Mouse (Mus musculus) small intestine, adult 2 months (tissue): ENCODE data around the gene Btn2a2. TPM values are rescaled to one million over a fixed set of nuclear protein-coding genes. Genes with fewer than 3 reads are reported as not detected.

Experiments
- H3K27ac ChIP-seq: fragments of 200-500 bp; 2 replicates; pipeline ENCODE4 v1.5.1; 2012; ENCODE audit warnings: low read depth, low read length, control low read depth, inconsistent platforms; ENCODE audit not compliant: insufficient read depth
- H3K27me3 ChIP-seq: fragments of 200-500 bp; 2 replicates; pipeline ENCODE4 v1.6.1; 2012; ENCODE audit warnings: mild to moderate bottlenecking, moderate library complexity, low read length, inconsistent platforms; ENCODE audit not compliant: control insufficient read depth, insufficient read depth
- H3K36me3 ChIP-seq: fragments of 200-500 bp; 2 replicates; pipeline ENCODE4 v1.6.1; 2012; ENCODE audit warnings: mild to moderate bottlenecking, low read length, control low read depth, inconsistent platforms; ENCODE audit not compliant: control insufficient read depth, insufficient read depth
- H3K4me1 ChIP-seq: fragments of 200-500 bp; 2 replicates; pipeline ENCODE4 v1.6.1; 2012; ENCODE audit warnings: low read length, inconsistent platforms, mixed read lengths; ENCODE audit not compliant: control insufficient read depth, insufficient read depth, insufficient read length
- H3K4me3 ChIP-seq: fragments of 200-500 bp; 2 replicates; pipeline ENCODE4 v1.5.1; 2012; ENCODE audit warnings: low read depth, mild to moderate bottlenecking, control low read depth, inconsistent platforms, low read length, moderate library complexity
- CTCF ChIP-seq: fragments of 200-500 bp; IDR thresholded peaks from 2 replicates; pipeline ENCODE4 v1.5.1; 2012; ENCODE audit warnings: low read depth, mild to moderate bottlenecking, control low read depth, inconsistent platforms, low read length, moderate library complexity, mixed read lengths; ENCODE audit not compliant: insufficient replicate concordance, insufficient read length; ENCODE audit errors: extremely low read depth
- POLR2A ChIP-seq: fragments of 200-500 bp; IDR thresholded peaks from 2 replicates; pipeline ENCODE4 v1.6.1; 2012; ENCODE audit warnings: low read depth, mild to moderate bottlenecking, control low read depth, inconsistent platforms, low read length, moderate library complexity
- WGBS: fragments of 180-500 bp; shearing (Covaris S2); methylation state at CpG from one replicate; pipeline ENCODE4 v1.1.7; 2018; 5-methylcytosine and 5-hydroxymethylcytosine counted together
- polyA plus RNA-seq: library from polyadenylated mRNA; depleted of rRNA; stranded (reverse); fragments of >200 nt; gene quantifications from 2 replicates; pipeline ENCODE4 v1.2.3, GENCODE M21; 2012

Gene Btn2a2
- polyA plus RNA-seq, 1 experiment, result not detected

DNA sequence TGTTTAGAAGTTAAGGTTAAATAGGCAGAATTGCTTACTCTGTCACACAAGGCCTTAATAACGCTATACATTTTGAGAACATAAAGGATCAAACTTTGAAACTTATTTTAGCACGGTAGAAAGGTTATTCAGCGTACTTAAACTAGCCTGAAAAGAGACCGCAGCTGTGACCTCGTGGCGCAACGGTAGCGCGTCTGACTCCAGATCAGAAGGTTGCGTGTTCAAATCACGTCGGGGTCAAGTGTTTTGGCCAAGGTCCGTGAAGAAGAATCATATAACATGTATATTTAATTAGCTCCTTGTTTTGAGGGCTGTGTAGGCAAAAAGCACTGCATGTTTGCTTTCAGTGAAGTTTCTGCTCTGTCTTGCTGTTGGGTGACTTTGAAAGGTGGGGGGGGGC, 17.7 kb upstream of the Btn2a2 start:
- peaks cover 2% of the 10 kb centered on the region; the same call in 1 of the 2 replicates for H3K4me1 ChIP-seq
- no peak overlapping the region for H3K27ac ChIP-seq
- H3K4me3 ChIP-seq, result no peak overlapping the region
- no peaks in the 10 kb centered on the region for H3K27me3 ChIP-seq
- 46% methylated on average over 13 of the region's 13 CpGs for whole genome bisulfite sequencing
- TF ChIP-seq POLR2A, result no peak
- no peak for TF ChIP-seq CTCF
- H3K36me3 ChIP-seq, result no peaks in the 10 kb centered on the region

DNA sequence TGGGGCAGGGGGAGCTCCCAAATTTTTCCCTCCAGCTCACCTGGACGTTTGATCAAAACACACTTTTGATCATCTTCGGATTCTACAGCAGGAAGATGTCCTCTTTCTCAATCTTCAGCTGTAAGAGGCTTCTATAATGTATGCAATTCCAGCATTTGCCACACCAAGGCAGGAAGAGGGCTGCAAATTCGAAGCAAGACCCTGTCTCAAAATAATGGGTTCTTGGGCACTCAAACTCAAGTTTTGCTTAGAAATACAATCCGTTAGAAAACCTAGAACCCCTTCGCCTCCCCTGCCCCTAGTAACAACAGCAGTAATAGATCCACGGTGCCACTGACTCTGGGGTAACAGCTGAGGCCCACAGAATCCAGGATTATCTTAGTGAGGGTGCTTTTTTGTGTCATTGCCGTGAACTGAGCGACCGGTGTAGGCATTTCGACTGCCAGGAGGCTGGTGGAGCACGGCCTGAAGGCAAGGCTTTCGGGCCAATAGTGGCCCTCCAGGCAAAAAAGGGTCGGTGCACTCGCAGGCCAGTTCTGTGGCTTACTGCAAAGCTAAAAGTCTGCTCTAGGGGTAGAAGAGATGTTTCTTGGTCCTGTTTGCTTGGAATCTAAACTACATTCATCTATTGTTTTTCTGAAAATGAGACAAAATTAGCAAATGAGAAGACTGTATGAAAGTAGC, 17.1 kb upstream of the Btn2a2 start:
- H3K27ac ChIP-seq, result no peak overlapping the region
- H3K4me3 ChIP-seq, result no peak overlapping the region
- no peak for TF ChIP-seq CTCF
- no peak for TF ChIP-seq POLR2A
- peaks cover 2% of the 10 kb centered on the region; the same call in 1 of the 2 replicates for H3K4me1 ChIP-seq
- 69% methylated on average over 14 of the region's 14 CpGs for WGBS
- no peaks in the 10 kb centered on the region for H3K36me3 ChIP-seq
- no peaks in the 10 kb centered on the region for H3K27me3 ChIP-seq

DNA sequence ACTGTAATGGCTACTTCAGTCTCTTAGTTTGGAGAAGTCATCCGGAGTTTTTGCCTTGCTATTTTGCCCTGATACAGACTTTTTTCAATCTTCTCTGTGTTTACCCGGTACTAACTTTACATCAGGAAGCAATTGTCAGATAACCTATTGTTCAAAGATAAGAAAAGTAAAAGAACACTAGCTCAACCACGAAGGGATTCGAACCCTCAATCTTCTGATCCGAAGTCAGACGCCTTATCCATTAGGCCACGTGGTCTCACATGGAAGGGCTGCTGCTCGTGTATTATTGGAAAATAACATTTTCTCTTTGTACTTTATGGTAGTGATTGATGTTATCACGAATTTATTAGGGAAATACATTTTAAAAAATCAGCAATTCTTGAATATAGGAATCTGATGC, 15.1 kb upstream of the Btn2a2 start:
- no peaks in the 10 kb centered on the region for H3K36me3 ChIP-seq
- no peak overlapping the region for H3K4me3 ChIP-seq
- no peak overlapping the region for H3K27ac ChIP-seq
- WGBS, result 7% methylated on average over 9 of the region's 9 CpGs
- no peaks in the 10 kb centered on the region for H3K27me3 ChIP-seq
- TF ChIP-seq CTCF (no peak), POLR2A (no peak)
- no peaks in the 10 kb centered on the region for H3K4me1 ChIP-seq

- Histone ChIP-seq H3K4me1 (peaks cover 3% of the 10 kb centered on the region; the same call in 1 of the 2 replicates), H3K27me3 (no peaks in the 10 kb centered on the region), H3K27ac (no peak overlapping the region), H3K36me3 (no peaks in the 10 kb centered on the region), H3K4me3 (no peak overlapping the region)
- no peak for TF ChIP-seq POLR2A
- no peak for TF ChIP-seq CTCF
- WGBS, result 83% methylated on average over 4 of the region's 4 CpGs
Observed at GRCm38 (mm10) chr13:23502916-23503315, 14.3 kb upstream of the Btn2a2 start.

GRCm38 (mm10) chr13:23502031-23502567, 13.4 kb upstream of the Btn2a2 start:
- H3K27me3 ChIP-seq, result no peaks in the 10 kb centered on the region
- no peak for TF ChIP-seq POLR2A
- no peak for TF ChIP-seq CTCF
- H3K4me3 ChIP-seq, result no peak overlapping the region
- 67% methylated on average over 9 of the region's 9 CpGs for WGBS
- H3K36me3 ChIP-seq, result no peaks in the 10 kb centered on the region
- no peak overlapping the region for H3K27ac ChIP-seq
- peaks cover 3% of the 10 kb centered on the region; the same call in 1 of the 2 replicates for H3K4me1 ChIP-seq

DNA sequence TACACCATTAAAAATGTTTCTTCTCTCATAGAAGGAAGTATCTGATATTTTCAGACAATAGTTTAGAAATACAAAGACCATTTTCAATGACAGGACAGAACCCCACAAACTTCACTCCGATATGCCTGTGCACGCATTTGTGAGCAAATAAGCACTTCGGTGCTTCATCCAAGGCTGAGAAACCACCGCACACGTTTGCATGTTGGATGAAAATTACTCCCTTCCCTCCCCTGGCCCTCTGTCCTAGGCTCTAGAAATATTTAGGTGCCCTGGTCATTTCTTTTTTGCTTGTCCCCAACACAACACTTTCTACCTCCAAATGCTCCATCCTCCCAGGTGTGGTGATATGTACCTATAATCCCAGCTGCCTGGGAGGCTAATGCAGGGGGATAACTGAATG, 12.9 kb upstream of the Btn2a2 start:
- Histone ChIP-seq H3K27me3 (no peaks in the 10 kb centered on the region), H3K27ac (no peak overlapping the region), H3K4me3 (no peak overlapping the region), H3K4me1 (peaks cover 3% of the 10 kb centered on the region; the same call in 1 of the 2 replicates), H3K36me3 (no peaks in the 10 kb centered on the region)
- TF ChIP-seq POLR2A, result no peak
- TF ChIP-seq CTCF, result no peak
- WGBS, result 57% methylated on average over 5 of the region's 5 CpGs

- Histone ChIP-seq H3K4me3 (no peak overlapping the region), H3K27ac (no peak overlapping the region), H3K36me3 (no peaks in the 10 kb centered on the region), H3K27me3 (no peaks in the 10 kb centered on the region), H3K4me1 (peaks cover 3% of the 10 kb centered on the region; the same call in 1 of the 2 replicates)
- whole genome bisulfite sequencing, result 12% methylated on average over 17 of the region's 17 CpGs
- TF ChIP-seq CTCF (no peak), POLR2A (no peak)
Observed at GRCm38 (mm10) chr13:23500424-23501200, 12.0 kb upstream of the Btn2a2 start.
